Mouse (Mus musculus): ENCODE results near the gene Gm26992. TPM values are rescaled to one million over a fixed set of nuclear protein-coding genes. Genes with fewer than 3 reads are reported as not detected.

Gene Gm26992
- polyA plus RNA-seq, 1 experiment from 2014 or later: not detected

- H3K9me3 ChIP-seq (replicated peaks; ENCODE audit: control insufficient read depth, low read length): no peaks in the 10 kb centered on the region
- ATAC-seq (ENCODE audit: insufficient read depth, low FRiP score): no peak
- H3K4me1 ChIP-seq (ENCODE audit: control insufficient read depth, insufficient read depth, low read length): no peaks in the 10 kb centered on the region
- no peak overlapping the region for H3K9ac ChIP-seq (ENCODE audit: low read length)
- WGBS: 66% methylated on average over 4 of the region's 4 CpGs
- no peaks in the 10 kb centered on the region for H3K27me3 ChIP-seq (ENCODE audit: control insufficient read depth, insufficient read depth, low read length)
- H3K4me3 ChIP-seq (replicated peaks; ENCODE audit: low read length): no peak overlapping the region
- no peaks in the 10 kb centered on the region for H3K36me3 ChIP-seq (ENCODE audit: control insufficient read depth, insufficient read depth, low read length)
- no peak overlapping the region for H3K27ac ChIP-seq (ENCODE audit: low read length)
- H3K4me2 ChIP-seq (ENCODE audit: low read depth, low read length): no peak overlapping the region
These were observed 99.5 kb downstream of the Gm26992 start for GRCm38 (mm10) chrX:103521221-103521716.

GRCm38 (mm10) chrX:103529185-103529584, 107.4 kb downstream of the Gm26992 start:
- Histone ChIP-seq H3K27me3 (ENCODE audit: control insufficient read depth, insufficient read depth, low read length) (no peaks in the 10 kb centered on the region), H3K9ac (ENCODE audit: low read length) (0 out of 2 replicates have a peak overlapping the region, but pooled peaks have one; percentile 31), H3K27ac (ENCODE audit: low read length) (0 out of 2 replicates have a peak overlapping the region, but pooled peaks have one; percentile 55)

More at GRCm38 (mm10) chrX:103529185-103529584, 107.4 kb downstream of the Gm26992 start:
- Histone ChIP-seq H3K36me3 (ENCODE audit: control insufficient read depth, insufficient read depth, low read length) (no peaks in the 10 kb centered on the region), H3K4me2 (ENCODE audit: low read depth, low read length) (peak overlapping the region; percentile 52), H3K9me3 (replicated peaks; ENCODE audit: control insufficient read depth, low read length) (no peaks in the 10 kb centered on the region), H3K4me3 (replicated peaks; ENCODE audit: low read length) (peak overlapping the region; percentile 31), H3K4me1 (ENCODE audit: control insufficient read depth, insufficient read depth, low read length) (peaks cover 4% of the 10 kb centered on the region; the same call in 1 of the 2 replicates)
- WGBS: under 1% methylated on average over 23 of the region's 23 CpGs
- peak; percentile 90 for ATAC-seq (ENCODE audit: insufficient read depth, low FRiP score)

Other genes starting within 250 kb of the Gm26992 start
- gene Nap1l2, start 235.4 kb upstream of the Gm26992 start, polyA plus RNA-seq (2015; fragmentation: Nextera tagmentation; extraction: Ambion mirVana): 2.8 and 3.1 TPM in 2 replicates
- not detected in 2 replicates for gene Cdx4, start 100.6 kb upstream of the Gm26992 start, polyA plus RNA-seq (2015; fragmentation: Nextera tagmentation; extraction: Ambion mirVana)
- gene Chic1, start 65.5 kb upstream of the Gm26992 start, polyA plus RNA-seq (2015; fragmentation: Nextera tagmentation; extraction: Ambion mirVana): 2.8 and 3.4 TPM in 2 replicates
- gene Tsx, start 7.5 kb upstream of the Gm26992 start, polyA plus RNA-seq (2015; fragmentation: Nextera tagmentation; extraction: Ambion mirVana): 0.40 and 0.49 TPM in 2 replicates
- gene Zcchc13, start 208.6 kb downstream of the Gm26992 start, polyA plus RNA-seq (2015; fragmentation: Nextera tagmentation; extraction: Ambion mirVana): not detected in 2 replicates